Mouse (Mus musculus) brain, embryonic 14.5 days (tissue): ENCODE data around the gene Mkln1. TPM values are rescaled to one million over a fixed set of nuclear protein-coding genes. Genes with fewer than 3 reads are reported as not detected.
A peak's percentile ranks its signal among the peaks of the same experiment; 100 is the strongest.

Source experiments
- DNase-seq: peaks from one replicate; pipeline ENCODE4 v3.0.0-alpha.2; 2011; ENCODE audit warnings: low read depth
- CTCF ChIP-seq: fragments of 200-500 bp; IDR thresholded peaks from 2 replicates; pipeline ENCODE4 v1.5.1; 2012; ENCODE audit warnings: inconsistent platforms, mild to moderate bottlenecking, moderate library complexity, borderline replicate concordance; ENCODE audit not compliant: insufficient read depth, insufficient read length; ENCODE audit errors: extremely low read depth
- POLR2A ChIP-seq: fragments of 200-500 bp; IDR thresholded peaks from 2 replicates; pipeline ENCODE4 v1.6.1; 2012; ENCODE audit warnings: mild to moderate bottlenecking, inconsistent platforms, borderline replicate concordance; ENCODE audit not compliant: poor library complexity, insufficient read depth, insufficient read length, severe bottlenecking; ENCODE audit errors: extremely low read depth
- polyA plus RNA-seq: library from polyadenylated mRNA; depleted of rRNA; stranded (reverse); fragments of >200 nt; gene quantifications from 2 replicates; pipeline ENCODE4 v1.2.3, GENCODE M21; 2012

Mkln1 gene
- polyA plus RNA-seq, 1 experiment, result 47.9 TPM

GRCm38 (mm10) chr6:31524121-31524520 lies 125.6 kb downstream of the Mkln1 start:
- DNase-seq, result no peak

GRCm38 (mm10) chr6:31524647-31525046 lies 126.1 kb downstream of the Mkln1 start:
- no peak for DNase-seq
- TF ChIP-seq POLR2A (no peak), CTCF (no peak)

More at GRCm38 (mm10) chr6:31524121-31524520, 125.6 kb downstream of the Mkln1 start:
- TF ChIP-seq POLR2A, result no peak
- TF ChIP-seq CTCF, result no peak

- DNase-seq, result peak; percentile 84
- TF ChIP-seq POLR2A, result no peak
- peak; percentile 92 for TF ChIP-seq CTCF
These were observed 126.8 kb downstream of the Mkln1 start for GRCm38 (mm10) chr6:31525231-31525900.

GRCm38 (mm10) chr6:31526929-31527328 lies 128.4 kb downstream of the Mkln1 start:
- DNase-seq, result no peak
- TF ChIP-seq CTCF (no peak), POLR2A (no peak)

GRCm38 (mm10) chr6:31527897-31528296 lies 129.4 kb downstream of the Mkln1 start:
- peak; percentile 72 for DNase-seq
- TF ChIP-seq POLR2A, result no peak
- peak; percentile 54; the same call in 1 of the 2 replicates for TF ChIP-seq CTCF

GRCm38 (mm10) chr6:31528339-31528738 lies 129.8 kb downstream of the Mkln1 start:
- DNase-seq, result no peak
- TF ChIP-seq CTCF (no peak), POLR2A (no peak)

GRCm38 (mm10) chr6:31531880-31532279 lies 133.3 kb downstream of the Mkln1 start:
- TF ChIP-seq POLR2A, result no peak

GRCm38 (mm10) chr6:31534705-31535104 lies 136.2 kb downstream of the Mkln1 start:
- no peak for DNase-seq
- TF ChIP-seq POLR2A (no peak), CTCF (no peak)

More at GRCm38 (mm10) chr6:31531880-31532279, 133.3 kb downstream of the Mkln1 start:
- DNase-seq, result no peak

GRCm38 (mm10) chr6:31537193-31537592 lies 138.7 kb downstream of the Mkln1 start:
- no peak for TF ChIP-seq POLR2A
- TF ChIP-seq CTCF, result no peak
- DNase-seq, result no peak

GRCm38 (mm10) chr6:31538112-31538511 lies 139.6 kb downstream of the Mkln1 start:
- TF ChIP-seq CTCF (no peak), POLR2A (no peak)
- no peak for DNase-seq

DNA sequence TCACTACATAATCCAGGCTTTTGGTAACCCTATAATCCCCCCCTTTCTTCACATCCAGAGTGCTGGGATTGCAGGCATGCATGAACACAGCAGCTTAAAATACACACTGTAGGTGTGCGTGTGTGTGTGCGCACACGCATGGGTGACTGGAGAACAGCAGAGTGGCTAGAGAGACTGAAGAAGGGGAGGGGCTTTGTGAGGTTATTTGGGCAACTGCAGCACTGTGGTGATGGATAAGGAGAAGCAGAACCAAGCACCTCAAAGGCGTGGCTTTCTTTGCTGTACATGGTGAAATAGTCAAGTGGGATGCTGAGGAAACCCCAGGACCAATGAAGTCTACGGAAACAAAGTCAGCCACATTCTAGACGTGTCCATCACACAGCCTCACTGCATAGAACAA lies 141.5 kb downstream of the Mkln1 start:
- DNase-seq, result no peak
- TF ChIP-seq POLR2A, result no peak
- no peak for TF ChIP-seq CTCF

DNA sequence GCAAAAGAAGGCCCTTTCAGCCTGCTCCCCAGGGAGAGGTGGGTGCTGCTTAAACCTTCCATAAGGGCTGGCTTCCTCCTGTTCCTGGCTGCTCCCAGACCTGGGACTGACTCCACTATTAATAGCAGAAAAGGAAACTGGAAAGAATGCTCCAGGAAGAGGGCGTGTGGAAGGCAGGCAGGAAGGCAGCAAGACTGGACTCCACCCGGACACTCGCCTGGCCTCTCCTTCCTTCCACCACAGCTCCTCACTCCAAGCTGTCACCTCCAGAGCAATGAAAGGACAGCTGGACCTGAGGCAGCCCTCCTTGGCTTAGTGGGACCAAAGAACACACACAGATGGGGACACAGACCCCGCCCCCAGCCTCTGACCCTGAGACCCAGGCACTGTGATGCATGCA lies 145.8 kb downstream of the Mkln1 start:
- no peak for DNase-seq
- TF ChIP-seq CTCF (no peak), POLR2A (no peak)
